In the genomic region with DNA sequence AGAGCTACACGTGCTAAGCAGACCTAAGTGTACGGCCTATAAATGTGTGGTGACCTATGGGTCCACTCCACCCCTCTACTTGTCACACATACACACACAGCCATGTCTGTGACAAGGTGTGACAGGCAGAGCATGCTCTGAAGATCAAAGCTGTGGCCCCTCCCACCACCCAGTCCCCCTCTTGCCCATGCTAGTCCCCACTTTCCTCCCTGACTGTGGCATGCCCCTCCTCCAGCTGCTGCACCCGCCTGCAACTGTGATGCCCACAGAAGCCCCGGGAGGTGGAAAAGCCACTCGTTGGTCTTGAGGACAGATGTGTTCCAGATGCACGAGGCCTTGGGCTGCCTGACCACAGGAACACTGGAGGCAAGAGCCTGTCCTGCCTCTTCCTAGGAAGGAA, we compare ENCODE assay signal across 19 mouse cellular contexts.
DNase-seq lines count a peak whose midpoint lies in the region; ATAC-seq and TF ChIP-seq lines count a peak whose summit lies in the region.
"Had no signal": no experiment of that assay in that cellular context is flagged by ENCODE, and none has a peak within 500 bp of the region (broad histone marks: within the 10 kb centered on the region; RNA-seq: fewer than 3 reads in every experiment).

No protein-coding gene starts in this region.

- DNase-seq in heart, postnatal 10 days = no peak
- DNase-seq in midbrain, embryonic 14.5 days = no peak
- no peak for DNase-seq in right cerebral cortex, postnatal 25 days
- DNase-seq: adrenal gland, postnatal 14 days; cerebellum, adult 11-12 months; cerebellum, postnatal 36 days; kidney, adult 8-10 months; kidney, postnatal 25 days; lung, postnatal 14 days; right cerebral cortex, adult 18-20 months had no signal

- no peak for TF ChIP-seq CTCF in olfactory bulb, adult 2 months (IDR thresholded peaks at IDR 0.05; ENCODE audit: insufficient read depth, low read depth, low read length)

- 51% methylated on average over 6 of the region's 6 CpGs for WGBS in heart, embryonic 12.5 days
- 46% methylated on average over 6 of the region's 6 CpGs for WGBS in midbrain, embryonic 12.5 days
- 43% methylated on average over 6 of the region's 6 CpGs for WGBS in midbrain, embryonic 14.5 days
- WGBS in embryonic facial prominence, embryonic 15.5 days = 36% methylated on average over 6 of the region's 6 CpGs
- 31% methylated on average over 6 of the region's 6 CpGs for WGBS in olfactory bulb, adult 2 months

- TF ChIP-seq POLR2A in olfactory bulb, adult 2 months (IDR thresholded peaks at IDR 0.05; ENCODE audit: insufficient read depth, low read depth, low read length) = no peak

- H3K9me3 ChIP-seq in heart, embryonic 12.5 days (replicated peaks) = no peaks in the 10 kb centered on the region
- no peaks in the 10 kb centered on the region for H3K9me3 ChIP-seq in midbrain, embryonic 12.5 days
- no peaks in the 10 kb centered on the region for H3K9me3 ChIP-seq in midbrain, embryonic 14.5 days (ENCODE audit: control insufficient read depth, low read length)
- no peaks in the 10 kb centered on the region for H3K9me3 ChIP-seq in embryonic facial prominence, embryonic 15.5 days (replicated peaks)
- H3K9me3 ChIP-seq: limb, embryonic 13.5 days; neural tube, embryonic 12.5 days had no signal

- H3K36me3 ChIP-seq in heart, embryonic 12.5 days = peaks cover 74% of the 10 kb centered on the region
- H3K36me3 ChIP-seq in midbrain, embryonic 12.5 days = peaks cover 72% of the 10 kb centered on the region
- peaks cover 48% of the 10 kb centered on the region for H3K36me3 ChIP-seq in midbrain, embryonic 14.5 days (ENCODE audit: control insufficient read depth, insufficient read depth, low read length)
- peaks cover 73% of the 10 kb centered on the region for H3K36me3 ChIP-seq in embryonic facial prominence, embryonic 15.5 days

- H3K9ac ChIP-seq in heart, embryonic 12.5 days = 0 out of 2 replicates have a peak overlapping the region, but pooled peaks have one; percentile 14
- H3K9ac ChIP-seq in midbrain, embryonic 12.5 days (replicated peaks) = no peak overlapping the region
- no peak overlapping the region for H3K9ac ChIP-seq in midbrain, embryonic 14.5 days (replicated peaks; ENCODE audit: low read length)
- no peak overlapping the region for H3K9ac ChIP-seq in embryonic facial prominence, embryonic 15.5 days
- H3K9ac ChIP-seq: limb, embryonic 13.5 days; neural tube, embryonic 12.5 days had no signal

- no peak overlapping the region for H3K27ac ChIP-seq in heart, embryonic 12.5 days (ENCODE audit: poor library complexity, severe bottlenecking)
- H3K27ac ChIP-seq in midbrain, embryonic 12.5 days (replicated peaks) = peak overlapping the region; percentile 40; the same call in 1 of the 2 replicates
- no peak overlapping the region for H3K27ac ChIP-seq in midbrain, embryonic 14.5 days (replicated peaks; ENCODE audit: low read depth, low read length)
- H3K27ac ChIP-seq in embryonic facial prominence, embryonic 15.5 days (replicated peaks) = peak overlapping the region; percentile 44; the same call in 1 of the 2 replicates
- H3K27ac ChIP-seq in olfactory bulb, adult 2 months (ENCODE audit: insufficient read depth, low read depth, low read length) = peak overlapping the region; percentile 65; the same call in 1 of the 2 replicates
- H3K27ac ChIP-seq: limb, embryonic 13.5 days; neural tube, embryonic 12.5 days had no signal

- intact Hi-C loops in heart, postnatal 10 days (cut with DNase I) = loop anchor here (5.0 to 10.0 kb wide), 2 partner anchors 88 to 160 kb away; no protein-coding TSS in a partner anchor

- H3K4me1 ChIP-seq in heart, embryonic 12.5 days (replicated peaks) = peaks cover 62% of the 10 kb centered on the region
- H3K4me1 ChIP-seq in midbrain, embryonic 12.5 days = peaks cover 24% of the 10 kb centered on the region
- H3K4me1 ChIP-seq in midbrain, embryonic 14.5 days (ENCODE audit: control insufficient read depth, insufficient read depth, low read length) = peaks cover 24% of the 10 kb centered on the region
- H3K4me1 ChIP-seq in embryonic facial prominence, embryonic 15.5 days = peaks cover 50% of the 10 kb centered on the region
- peaks cover 64% of the 10 kb centered on the region for H3K4me1 ChIP-seq in olfactory bulb, adult 2 months (ENCODE audit: control insufficient read depth, insufficient read depth, low read length)

- H3K4me3 ChIP-seq in heart, embryonic 12.5 days = no peak overlapping the region
- no peak overlapping the region for H3K4me3 ChIP-seq in midbrain, embryonic 12.5 days
- H3K4me3 ChIP-seq in midbrain, embryonic 14.5 days (replicated peaks; ENCODE audit: low read depth, low read length) = no peak overlapping the region
- no peak overlapping the region for H3K4me3 ChIP-seq in embryonic facial prominence, embryonic 15.5 days (replicated peaks)
- no peak overlapping the region for H3K4me3 ChIP-seq in olfactory bulb, adult 2 months (ENCODE audit: insufficient read depth, low read depth, low read length)
- H3K4me3 ChIP-seq: limb, embryonic 13.5 days; neural tube, embryonic 12.5 days had no signal

- no peak overlapping the region for H3K4me2 ChIP-seq in heart, embryonic 12.5 days
- H3K4me2 ChIP-seq in midbrain, embryonic 12.5 days (replicated peaks) = no peak overlapping the region
- H3K4me2 ChIP-seq in midbrain, embryonic 14.5 days (ENCODE audit: low read length) = no peak overlapping the region
- H3K4me2 ChIP-seq in embryonic facial prominence, embryonic 15.5 days (replicated peaks) = no peak overlapping the region
- H3K4me2 ChIP-seq: limb, embryonic 13.5 days; neural tube, embryonic 12.5 days had no signal

- no peaks in the 10 kb centered on the region for H3K27me3 ChIP-seq in heart, embryonic 12.5 days (replicated peaks)
- no peaks in the 10 kb centered on the region for H3K27me3 ChIP-seq in midbrain, embryonic 12.5 days
- no peaks in the 10 kb centered on the region for H3K27me3 ChIP-seq in midbrain, embryonic 14.5 days (ENCODE audit: control insufficient read depth, insufficient read depth, low read length)
- no peaks in the 10 kb centered on the region for H3K27me3 ChIP-seq in embryonic facial prominence, embryonic 15.5 days
- H3K27me3 ChIP-seq: limb, embryonic 13.5 days; neural tube, embryonic 12.5 days; Patski had no signal

- ATAC-seq in heart, embryonic 12.5 days (ENCODE audit: insufficient number of reproducible peaks, low FRiP score) = no peak
- ATAC-seq in midbrain, embryonic 12.5 days (ENCODE audit: low FRiP score, low read depth) = no peak
- no peak for ATAC-seq in midbrain, embryonic 14.5 days (ENCODE audit: low FRiP score, low TSS enrichment)
- no peak for ATAC-seq in embryonic facial prominence, embryonic 15.5 days (ENCODE audit: insufficient number of reproducible peaks, low FRiP score, low TSS enrichment, low read depth)
- ATAC-seq in granulocyte monocyte progenitor cell, adult 5-6 weeks (replicated peaks; ENCODE audit: poor library complexity, severe bottlenecking) = no peak
- ATAC-seq: activated CD4-positive, CD25-positive, alpha-beta regulatory T cell, adult 4 months; Patski had no signal

Comparison
In these comparisons a context has a peak if more than half of its experiments do, and no peak if none do; other contexts are left out.
1. H3K27ac ChIP-seq: peak in midbrain, embryonic 12.5 days (single experiment), embryonic facial prominence, embryonic 15.5 days (single experiment) and olfactory bulb, adult 2 months (single experiment); none in heart, embryonic 12.5 days (single experiment) and midbrain, embryonic 14.5 days (single experiment).